Mouse (Mus musculus): Measurements from ENCODE around the gene Stac2.

- no peak for TF ChIP-seq GATA1 (IDR thresholded peaks at IDR 0.05; ENCODE audit: borderline replicate concordance, low read length)
- no peak for TF ChIP-seq FLI1 (IDR thresholded peaks at IDR 0.05; ENCODE audit: low read length)
These were observed 55.8 kb downstream of the Stac2 start for GRCm38 (mm10) chr11:97997387-97997960.
